Comparison of ENCODE assay signal across 23 mouse cellular contexts in the genomic region with DNA sequence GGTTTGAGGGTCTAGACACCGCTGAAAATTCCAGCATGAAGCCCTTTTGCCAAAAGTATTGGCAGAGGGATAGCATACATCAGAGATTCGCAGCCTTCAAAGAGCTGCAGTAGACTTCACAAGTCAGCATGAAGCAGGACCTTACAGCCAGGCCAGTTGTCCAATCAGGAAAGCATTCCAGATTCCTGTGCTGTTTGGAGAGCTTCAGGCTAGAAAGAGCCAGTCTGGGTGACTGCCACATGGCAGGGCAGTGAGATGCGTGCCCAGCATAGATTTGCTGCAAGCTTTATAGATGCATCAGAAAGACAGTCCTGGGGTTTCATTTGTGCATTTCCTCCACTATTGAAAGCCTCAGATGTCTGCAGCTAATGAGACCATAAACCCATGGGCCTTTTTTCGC.
A peak's percentile ranks its signal among the peaks of the same experiment; 100 is the strongest.
DNase-seq lines count a peak whose midpoint lies in the region; ATAC-seq and TF ChIP-seq lines count a peak whose summit lies in the region.
"Had no signal": no experiment of that assay in that cellular context is flagged by ENCODE, and none has a peak within 500 bp of the region (broad histone marks: within the 10 kb centered on the region; RNA-seq: fewer than 3 reads in every experiment).

No protein-coding gene starts in this region.

- H3K9me3 ChIP-seq in forebrain, postnatal 0 days (ENCODE audit: low read length) = no peaks in the 10 kb centered on the region
- H3K9me3 ChIP-seq in forebrain, embryonic 13.5 days (replicated peaks) = no peaks in the 10 kb centered on the region
- H3K9me3 ChIP-seq: embryonic facial prominence, embryonic 13.5 days; limb, embryonic 13.5 days; liver, embryonic 13.5 days; lung, embryonic 15.5 days had no signal

- H3K9ac ChIP-seq in forebrain, postnatal 0 days = no peak overlapping the region
- H3K9ac ChIP-seq in forebrain, embryonic 13.5 days = no peak overlapping the region
- H3K9ac ChIP-seq: embryonic facial prominence, embryonic 13.5 days; limb, embryonic 13.5 days; liver, embryonic 13.5 days; lung, embryonic 15.5 days had no signal

- intact Hi-C loops in left cerebral cortex, postnatal 4 days (cut with DNase I) = no loop called here

- H3K4me3 ChIP-seq in forebrain, postnatal 0 days (ENCODE audit: low read depth, low read length) = no peak overlapping the region
- H3K4me3 ChIP-seq in forebrain, embryonic 13.5 days = no peak overlapping the region
- H3K4me3 ChIP-seq: embryonic facial prominence, embryonic 13.5 days; limb, embryonic 13.5 days; liver, embryonic 13.5 days; lung, embryonic 15.5 days had no signal

- no peaks in the 10 kb centered on the region for H3K36me3 ChIP-seq in forebrain, postnatal 0 days (ENCODE audit: insufficient read depth)
- H3K36me3 ChIP-seq in forebrain, embryonic 13.5 days (ENCODE audit: poor library complexity, severe bottlenecking) = no peaks in the 10 kb centered on the region
- H3K36me3 ChIP-seq: embryonic facial prominence, embryonic 13.5 days; limb, embryonic 13.5 days; liver, embryonic 13.5 days; lung, embryonic 15.5 days had no signal

- peak; percentile 43 for DNase-seq in forebrain, postnatal 0 days
- DNase-seq in left cerebral cortex, postnatal 4 days = peak; percentile 73
- DNase-seq in left cerebral cortex, adult 11 months (ENCODE audit: low spot score) = no peak
- peak; percentile 13 for DNase-seq in cerebellum, adult 11 months
- DNase-seq in cerebellum, postnatal 10 days = peak; percentile 90 to 94
- no peak for DNase-seq in urinary bladder, adult 18-20 months (ENCODE audit: low spot score in 2 of 2)
- DNase-seq: adrenal gland, postnatal 36 days; gastrocnemius, postnatal 25 days; kidney, adult 2 months; kidney, postnatal 10 days; layer of hippocampus, adult 9-11 months; liver, embryonic 13.5 days; lung, postnatal 4 days; right cerebral cortex, postnatal 14 days; spleen, adult 18-20 months; thymus, postnatal 36 days had no signal

- no peak overlapping the region for H3K27ac ChIP-seq in forebrain, postnatal 0 days (ENCODE audit: low read depth, low read length)
- no peak overlapping the region for H3K27ac ChIP-seq in forebrain, embryonic 13.5 days
- H3K27ac ChIP-seq: embryonic facial prominence, embryonic 13.5 days; limb, embryonic 13.5 days; liver, embryonic 13.5 days; lung, embryonic 15.5 days had no signal

- ATAC-seq in forebrain, postnatal 0 days = peak; percentile 62
- ATAC-seq in forebrain, embryonic 13.5 days = no peak
- ATAC-seq in erythroblast, adult 5-6 weeks (replicated peaks; ENCODE audit: low FRiP score, poor library complexity, severe bottlenecking) = no peak
- ATAC-seq: CD4-positive, CD25-positive, alpha-beta regulatory T cell, adult 4 months; inflammation-experienced regulatory T-cells, adult 6 months had no signal

- no peaks in the 10 kb centered on the region for H3K27me3 ChIP-seq in forebrain, postnatal 0 days (ENCODE audit: insufficient read depth, low read length)
- no peaks in the 10 kb centered on the region for H3K27me3 ChIP-seq in forebrain, embryonic 13.5 days
- H3K27me3 ChIP-seq: embryonic facial prominence, embryonic 13.5 days; limb, embryonic 13.5 days; liver, embryonic 13.5 days; lung, embryonic 15.5 days had no signal

- H3K4me1 ChIP-seq in forebrain, postnatal 0 days (ENCODE audit: insufficient read depth) = no peaks in the 10 kb centered on the region
- no peaks in the 10 kb centered on the region for H3K4me1 ChIP-seq in forebrain, embryonic 13.5 days
- H3K4me1 ChIP-seq: embryonic facial prominence, embryonic 13.5 days; limb, embryonic 13.5 days; liver, embryonic 13.5 days; lung, embryonic 15.5 days had no signal

- TF ChIP-seq CTCF in forebrain, postnatal 0 days (IDR thresholded peaks at IDR 0.05; ENCODE audit: low read depth) = no peak

- 71% methylated on average over 4 of the region's 4 CpGs for WGBS in forebrain, postnatal 0 days
- WGBS in forebrain, embryonic 13.5 days = 86% methylated on average over 4 of the region's 4 CpGs

- H3K4me2 ChIP-seq in forebrain, postnatal 0 days (ENCODE audit: low read depth) = no peak overlapping the region
- no peak overlapping the region for H3K4me2 ChIP-seq in forebrain, embryonic 13.5 days
- H3K4me2 ChIP-seq: embryonic facial prominence, embryonic 13.5 days; limb, embryonic 13.5 days; liver, embryonic 13.5 days; lung, embryonic 15.5 days had no signal

Comparison
In these comparisons a context has a peak if more than half of its experiments do, and no peak if none do; other contexts are left out.
1. DNase-seq: peak in forebrain, postnatal 0 days (single experiment), left cerebral cortex, postnatal 4 days (single experiment), cerebellum, adult 11 months (single experiment) and cerebellum, postnatal 10 days (2 of 2); none in left cerebral cortex, adult 11 months (single experiment) and urinary bladder, adult 18-20 months (0 of 2).